Mouse (Mus musculus): ENCODE measurements around the gene Frem3. TPM values are rescaled to one million over a fixed set of nuclear protein-coding genes. Genes with fewer than 3 reads are reported as not detected.

Frem3 gene
- 0.37 and 0.47 TPM in 2 replicates for polyA plus RNA-seq (2015; fragmentation: Nextera tagmentation; extraction: Ambion mirVana)

- Histone ChIP-seq H3K9me3 (replicated peaks) (no peaks in the 10 kb centered on the region), H3K4me3 (replicated peaks) (peak within 1 kb of the TSS; percentile 42), H3K36me3 (no peaks in the 10 kb centered on the region), H3K27me3 (replicated peaks) (peaks cover 24% of the 10 kb centered on the region), H3K27ac (replicated peaks) (no peak within 1 kb of the TSS), H3K9ac (replicated peaks) (peak within 1 kb of the TSS; percentile 3), H3K4me1 (peaks cover 15% of the 10 kb centered on the region), H3K4me2 (peak within 1 kb of the TSS; percentile 88)
- WGBS = 2% methylated on average over 32 of the region's 32 CpGs
- peak; percentile 63 for ATAC-seq (ENCODE audit: low FRiP score)
Measured at GRCm38 (mm10) chr8:80610549-80611440, at the start of gene Frem3. Frem3 (plus strand) TSS chr8:80611080.

- Histone ChIP-seq H3K4me2 (no peak overlapping the region), H3K4me1 (peaks cover 7% of the 10 kb centered on the region; the same call in 1 of the 2 replicates), H3K27ac (replicated peaks) (no peak overlapping the region), H3K9ac (replicated peaks) (no peak overlapping the region), H3K9me3 (replicated peaks) (no peaks in the 10 kb centered on the region), H3K36me3 (no peaks in the 10 kb centered on the region), H3K4me3 (replicated peaks) (no peak overlapping the region), H3K27me3 (replicated peaks) (no peaks in the 10 kb centered on the region)
- ATAC-seq (ENCODE audit: low FRiP score) = peak; percentile 38
- WGBS = 54% methylated on average over 3 of the region's 3 CpGs
Measured at GRCm38 (mm10) chr8:80564205-80564839, 46.6 kb upstream of the Frem3 start.

GRCm38 (mm10) chr8:80567471-80567870, 43.4 kb upstream of the Frem3 start:
- H3K9me3 ChIP-seq (replicated peaks) = no peaks in the 10 kb centered on the region
- H3K27me3 ChIP-seq (replicated peaks) = no peaks in the 10 kb centered on the region
- H3K4me2 ChIP-seq = no peak overlapping the region
- no peak for ATAC-seq (ENCODE audit: low FRiP score)
- 87% methylated on average over 1 of the region's 1 CpGs for WGBS
- no peaks in the 10 kb centered on the region for H3K36me3 ChIP-seq
- H3K4me3 ChIP-seq (replicated peaks) = no peak overlapping the region
- no peak overlapping the region for H3K9ac ChIP-seq (replicated peaks)
- H3K4me1 ChIP-seq = peaks cover 7% of the 10 kb centered on the region; the same call in 1 of the 2 replicates
- no peak overlapping the region for H3K27ac ChIP-seq (replicated peaks)

- H3K4me2 ChIP-seq = no peak overlapping the region
- H3K4me3 ChIP-seq (replicated peaks) = no peak overlapping the region
- no peaks in the 10 kb centered on the region for H3K27me3 ChIP-seq (replicated peaks)
- no peaks in the 10 kb centered on the region for H3K9me3 ChIP-seq (replicated peaks)
- H3K4me1 ChIP-seq = peaks cover 10% of the 10 kb centered on the region; the same call in 1 of the 2 replicates
- H3K36me3 ChIP-seq = no peaks in the 10 kb centered on the region
- H3K27ac ChIP-seq (replicated peaks) = no peak overlapping the region
- WGBS = 66% methylated on average over 6 of the region's 6 CpGs
- no peak overlapping the region for H3K9ac ChIP-seq (replicated peaks)
- no peak for ATAC-seq (ENCODE audit: low FRiP score)
Measured at GRCm38 (mm10) chr8:80568243-80568995, 42.5 kb upstream of the Frem3 start.

- 12% methylated on average over 1 of the region's 1 CpGs for WGBS
- no peak overlapping the region for H3K9ac ChIP-seq (replicated peaks)
- no peak overlapping the region for H3K4me2 ChIP-seq
- ATAC-seq (ENCODE audit: low FRiP score) = peak; percentile 82
- H3K4me1 ChIP-seq = peaks cover 8% of the 10 kb centered on the region; the same call in 1 of the 2 replicates
- H3K4me3 ChIP-seq (replicated peaks) = no peak overlapping the region
- H3K27me3 ChIP-seq (replicated peaks) = no peaks in the 10 kb centered on the region
- no peak overlapping the region for H3K27ac ChIP-seq (replicated peaks)
- no peaks in the 10 kb centered on the region for H3K9me3 ChIP-seq (replicated peaks)
- no peaks in the 10 kb centered on the region for H3K36me3 ChIP-seq
Measured at GRCm38 (mm10) chr8:80572417-80573061, 38.3 kb upstream of the Frem3 start.

GRCm38 (mm10) chr8:80577126-80577525, 33.8 kb upstream of the Frem3 start:
- ATAC-seq (ENCODE audit: low FRiP score) = no peak
- Histone ChIP-seq H3K4me2 (no peak overlapping the region), H3K27ac (replicated peaks) (no peak overlapping the region), H3K27me3 (replicated peaks) (no peaks in the 10 kb centered on the region), H3K36me3 (no peaks in the 10 kb centered on the region), H3K4me1 (0 out of 2 replicates have a peak, but pooled peaks cover 3% of the 10 kb centered on the region), H3K4me3 (replicated peaks) (no peak overlapping the region), H3K9me3 (replicated peaks) (no peaks in the 10 kb centered on the region), H3K9ac (replicated peaks) (no peak overlapping the region)
- WGBS = 87% methylated on average over 2 of the region's 2 CpGs

GRCm38 (mm10) chr8:80579038-80579437, 31.8 kb upstream of the Frem3 start:
- no peak for ATAC-seq (ENCODE audit: low FRiP score)
- no peak overlapping the region for H3K4me2 ChIP-seq
- WGBS = 80% methylated on average over 1 of the region's 1 CpGs
- H3K9ac ChIP-seq (replicated peaks) = no peak overlapping the region
- H3K9me3 ChIP-seq (replicated peaks) = no peaks in the 10 kb centered on the region
- H3K36me3 ChIP-seq = no peaks in the 10 kb centered on the region
- no peak overlapping the region for H3K4me3 ChIP-seq (replicated peaks)
- no peaks in the 10 kb centered on the region for H3K27me3 ChIP-seq (replicated peaks)
- H3K4me1 ChIP-seq = no peaks in the 10 kb centered on the region
- H3K27ac ChIP-seq (replicated peaks) = no peak overlapping the region

- Histone ChIP-seq H3K9me3 (replicated peaks) (no peaks in the 10 kb centered on the region), H3K4me2 (no peak overlapping the region), H3K4me1 (no peaks in the 10 kb centered on the region), H3K27ac (replicated peaks) (no peak overlapping the region), H3K9ac (replicated peaks) (no peak overlapping the region), H3K4me3 (replicated peaks) (no peak overlapping the region), H3K36me3 (no peaks in the 10 kb centered on the region), H3K27me3 (replicated peaks) (no peaks in the 10 kb centered on the region)
- ATAC-seq (ENCODE audit: low FRiP score) = no peak
- WGBS = 64% methylated on average over 5 of the region's 5 CpGs
Measured at GRCm38 (mm10) chr8:80592626-80593025, 18.3 kb upstream of the Frem3 start.

GRCm38 (mm10) chr8:80600600-80601170, 10.2 kb upstream of the Frem3 start:
- H3K4me1 ChIP-seq = peaks cover 3% of the 10 kb centered on the region
- no peaks in the 10 kb centered on the region for H3K27me3 ChIP-seq (replicated peaks)
- H3K9me3 ChIP-seq (replicated peaks) = no peaks in the 10 kb centered on the region
- H3K9ac ChIP-seq (replicated peaks) = no peak overlapping the region
- WGBS = 70% methylated on average over 6 of the region's 6 CpGs
- ATAC-seq (ENCODE audit: low FRiP score) = peak; percentile 59; the same call in 1 of the 2 replicates
- H3K4me2 ChIP-seq = no peak overlapping the region
- H3K4me3 ChIP-seq (replicated peaks) = no peak overlapping the region
- H3K36me3 ChIP-seq = no peaks in the 10 kb centered on the region
- no peak overlapping the region for H3K27ac ChIP-seq (replicated peaks)

GRCm38 (mm10) chr8:80601886-80602285, 9.0 kb upstream of the Frem3 start:
- no peaks in the 10 kb centered on the region for H3K36me3 ChIP-seq
- no peaks in the 10 kb centered on the region for H3K9me3 ChIP-seq (replicated peaks)
- no peak overlapping the region for H3K27ac ChIP-seq (replicated peaks)
- peaks cover 3% of the 10 kb centered on the region for H3K4me1 ChIP-seq
- 76% methylated on average over 4 of the region's 4 CpGs for WGBS
- no peak overlapping the region for H3K9ac ChIP-seq (replicated peaks)
- no peak overlapping the region for H3K4me2 ChIP-seq
- no peak for ATAC-seq (ENCODE audit: low FRiP score)
- H3K4me3 ChIP-seq (replicated peaks) = no peak overlapping the region
- H3K27me3 ChIP-seq (replicated peaks) = no peaks in the 10 kb centered on the region

- Histone ChIP-seq H3K27me3 (replicated peaks) (peaks cover 16% of the 10 kb centered on the region), H3K27ac (replicated peaks) (no peak overlapping the region), H3K9me3 (replicated peaks) (no peaks in the 10 kb centered on the region), H3K4me1 (peaks cover 15% of the 10 kb centered on the region), H3K9ac (replicated peaks) (no peak overlapping the region), H3K36me3 (no peaks in the 10 kb centered on the region), H3K4me2 (no peak overlapping the region), H3K4me3 (replicated peaks) (no peak overlapping the region)
- 88% methylated on average over 4 of the region's 4 CpGs for WGBS
- no peak for ATAC-seq (ENCODE audit: low FRiP score)
Measured at GRCm38 (mm10) chr8:80607082-80607481, 3.8 kb upstream of the Frem3 start.

Data from neural tube, embryonic 15.5 days (tissue).